11 mouse cellular contexts compared by ENCODE assay signal in genomic region chr9:80202374-80203060, GRCm38 (mm10). TPM values are rescaled to one million over a fixed set of nuclear protein-coding genes. Genes with fewer than 3 reads are reported as not detected.
DNase-seq lines count a peak whose midpoint lies in the region; ATAC-seq lines count a peak whose summit lies in the region.
"Had no signal": no experiment of that assay in that cellular context is flagged by ENCODE, and none has a peak within 500 bp of the region (broad histone marks: within the 10 kb centered on the region; RNA-seq: fewer than 3 reads in every experiment).

No protein-coding gene starts in this region.

- no peak overlapping the region for H3K4me3 ChIP-seq in heart, embryonic 13.5 days
- H3K4me3 ChIP-seq in heart, embryonic 12.5 days, result no peak overlapping the region
- H3K4me3 ChIP-seq in lung, embryonic 16.5 days (ENCODE audit: low read length), result no peak overlapping the region
- no peak overlapping the region for H3K4me3 ChIP-seq in stomach, embryonic 16.5 days (replicated peaks; ENCODE audit: low read length)
- H3K4me3 ChIP-seq: left cerebral cortex, adult 2 months had no signal

- H3K9me3 ChIP-seq in heart, embryonic 13.5 days, result no peaks in the 10 kb centered on the region
- no peaks in the 10 kb centered on the region for H3K9me3 ChIP-seq in heart, embryonic 12.5 days (replicated peaks)
- no peaks in the 10 kb centered on the region for H3K9me3 ChIP-seq in lung, embryonic 16.5 days (ENCODE audit: control insufficient read depth, low read length)
- H3K9me3 ChIP-seq in stomach, embryonic 16.5 days (replicated peaks; ENCODE audit: control insufficient read depth, low read length), result no peaks in the 10 kb centered on the region

- peaks cover 12% of the 10 kb centered on the region for H3K4me1 ChIP-seq in heart, embryonic 13.5 days
- peaks cover 12% of the 10 kb centered on the region for H3K4me1 ChIP-seq in heart, embryonic 12.5 days (replicated peaks)
- H3K4me1 ChIP-seq in lung, embryonic 16.5 days (replicated peaks; ENCODE audit: control insufficient read depth, insufficient read depth, low read length), result peaks cover 6% of the 10 kb centered on the region; the same call in 1 of the 2 replicates
- H3K4me1 ChIP-seq in stomach, embryonic 16.5 days (ENCODE audit: control insufficient read depth, insufficient read depth, low read length), result peaks cover 11% of the 10 kb centered on the region

- H3K36me3 ChIP-seq in heart, embryonic 13.5 days, result no peaks in the 10 kb centered on the region
- H3K36me3 ChIP-seq in heart, embryonic 12.5 days, result no peaks in the 10 kb centered on the region
- H3K36me3 ChIP-seq in lung, embryonic 16.5 days (ENCODE audit: control insufficient read depth, insufficient read depth, low read length), result no peaks in the 10 kb centered on the region
- H3K36me3 ChIP-seq in stomach, embryonic 16.5 days (ENCODE audit: control insufficient read depth, insufficient read depth, low read length), result 0 out of 2 replicates have a peak, but pooled peaks cover 2% of the 10 kb centered on the region

- H3K27me3 ChIP-seq in heart, embryonic 13.5 days (replicated peaks), result no peaks in the 10 kb centered on the region
- no peaks in the 10 kb centered on the region for H3K27me3 ChIP-seq in heart, embryonic 12.5 days (replicated peaks)
- H3K27me3 ChIP-seq in lung, embryonic 16.5 days (ENCODE audit: control insufficient read depth, insufficient read depth, low read depth, low read length), result no peaks in the 10 kb centered on the region
- no peaks in the 10 kb centered on the region for H3K27me3 ChIP-seq in stomach, embryonic 16.5 days (ENCODE audit: control insufficient read depth, insufficient read depth, low read length)

- H3K4me2 ChIP-seq in heart, embryonic 13.5 days, result no peak overlapping the region
- H3K4me2 ChIP-seq in heart, embryonic 12.5 days, result no peak overlapping the region
- no peak overlapping the region for H3K4me2 ChIP-seq in lung, embryonic 16.5 days (ENCODE audit: low read depth, low read length)
- H3K4me2 ChIP-seq in stomach, embryonic 16.5 days (ENCODE audit: low read depth, low read length), result no peak overlapping the region

- peak; percentile 49 to 51 for DNase-seq in right cerebral cortex, postnatal 10 days (ENCODE audit: low spot score in 2 of 2)
- no peak for DNase-seq in right cerebral cortex, adult 18-20 months
- DNase-seq in ovary, adult 18-20 months (ENCODE audit: low spot score), result no peak
- DNase-seq in thymus, postnatal 14 days, result no peak
- DNase-seq: adrenal gland, postnatal 14 days; thymus, postnatal 36 days had no signal

- no peak overlapping the region for H3K27ac ChIP-seq in heart, embryonic 13.5 days (replicated peaks)
- H3K27ac ChIP-seq in heart, embryonic 12.5 days (ENCODE audit: poor library complexity, severe bottlenecking), result no peak overlapping the region
- H3K27ac ChIP-seq in lung, embryonic 16.5 days (ENCODE audit: low read length), result no peak overlapping the region
- 0 out of 2 replicates have a peak overlapping the region, but pooled peaks have one; percentile 38 for H3K27ac ChIP-seq in stomach, embryonic 16.5 days (ENCODE audit: low read length)
- H3K27ac ChIP-seq: left cerebral cortex, adult 2 months had no signal

- 74% methylated on average over 14 of the region's 14 CpGs for WGBS in heart, embryonic 13.5 days
- WGBS in heart, embryonic 12.5 days, result 73% methylated on average over 14 of the region's 14 CpGs
- WGBS in lung, embryonic 16.5 days, result 72% methylated on average over 14 of the region's 14 CpGs
- WGBS in stomach, embryonic 16.5 days, result 82% methylated on average over 14 of the region's 14 CpGs

- ATAC-seq in heart, embryonic 13.5 days (ENCODE audit: extremely low read depth, insufficient number of reproducible peaks, low FRiP score, low TSS enrichment), result peak; percentile 42; the same call in 1 of the 2 replicates
- ATAC-seq in heart, embryonic 12.5 days (ENCODE audit: insufficient number of reproducible peaks, low FRiP score), result no peak
- ATAC-seq in lung, embryonic 16.5 days (ENCODE audit: low read depth), result peak; percentile 88
- peak; percentile 67 for ATAC-seq in stomach, embryonic 16.5 days (ENCODE audit: insufficient read depth, low FRiP score)

- H3K9ac ChIP-seq in heart, embryonic 13.5 days, result no peak overlapping the region
- no peak overlapping the region for H3K9ac ChIP-seq in heart, embryonic 12.5 days
- no peak overlapping the region for H3K9ac ChIP-seq in lung, embryonic 16.5 days (ENCODE audit: low read length)
- H3K9ac ChIP-seq in stomach, embryonic 16.5 days (ENCODE audit: low read length), result no peak overlapping the region

RNA-seq across cellular contexts. Expression of gene Myo6, which starts 37.7 kb away (rescaled TPM):
- polyA plus RNA-seq in heart, embryonic 13.5 days (2015; fragmentation: Nextera tagmentation; extraction: Ambion mirVana), result 10.1 TPM in 2 replicates
- polyA plus RNA-seq in heart, embryonic 12.5 days (2016; fragmentation: Nextera tagmentation; extraction: Ambion mirVana), result 14.6 and 14.8 TPM in 2 replicates
- 27.9 and 29.0 TPM in 2 replicates for polyA plus RNA-seq in lung, embryonic 16.5 days (2015; fragmentation: Nextera tagmentation; extraction: Ambion mirVana)
- polyA plus RNA-seq in stomach, embryonic 16.5 days (2015; fragmentation: Nextera tagmentation; extraction: Ambion mirVana), result 47.0 and 47.6 TPM in 2 replicates

Comparison
In these comparisons a context has a peak if more than half of its experiments do, and no peak if none do; other contexts are left out.
1. DNase-seq: peak in right cerebral cortex, postnatal 10 days (2 of 2); none in right cerebral cortex, adult 18-20 months (single experiment), ovary, adult 18-20 months (single experiment) and thymus, postnatal 14 days (single experiment).